Mouse (Mus musculus): ENCODE measurements around the gene Rsph1. TPM values are rescaled to one million over a fixed set of nuclear protein-coding genes. Genes with fewer than 3 reads are reported as not detected.

Rsph1 gene
- 0.72 and 1.4 TPM in 2 replicates for total RNA-seq (2015)
- 1.8 and 3.0 TPM in 2 replicates for total RNA-seq (2017)

DNA sequence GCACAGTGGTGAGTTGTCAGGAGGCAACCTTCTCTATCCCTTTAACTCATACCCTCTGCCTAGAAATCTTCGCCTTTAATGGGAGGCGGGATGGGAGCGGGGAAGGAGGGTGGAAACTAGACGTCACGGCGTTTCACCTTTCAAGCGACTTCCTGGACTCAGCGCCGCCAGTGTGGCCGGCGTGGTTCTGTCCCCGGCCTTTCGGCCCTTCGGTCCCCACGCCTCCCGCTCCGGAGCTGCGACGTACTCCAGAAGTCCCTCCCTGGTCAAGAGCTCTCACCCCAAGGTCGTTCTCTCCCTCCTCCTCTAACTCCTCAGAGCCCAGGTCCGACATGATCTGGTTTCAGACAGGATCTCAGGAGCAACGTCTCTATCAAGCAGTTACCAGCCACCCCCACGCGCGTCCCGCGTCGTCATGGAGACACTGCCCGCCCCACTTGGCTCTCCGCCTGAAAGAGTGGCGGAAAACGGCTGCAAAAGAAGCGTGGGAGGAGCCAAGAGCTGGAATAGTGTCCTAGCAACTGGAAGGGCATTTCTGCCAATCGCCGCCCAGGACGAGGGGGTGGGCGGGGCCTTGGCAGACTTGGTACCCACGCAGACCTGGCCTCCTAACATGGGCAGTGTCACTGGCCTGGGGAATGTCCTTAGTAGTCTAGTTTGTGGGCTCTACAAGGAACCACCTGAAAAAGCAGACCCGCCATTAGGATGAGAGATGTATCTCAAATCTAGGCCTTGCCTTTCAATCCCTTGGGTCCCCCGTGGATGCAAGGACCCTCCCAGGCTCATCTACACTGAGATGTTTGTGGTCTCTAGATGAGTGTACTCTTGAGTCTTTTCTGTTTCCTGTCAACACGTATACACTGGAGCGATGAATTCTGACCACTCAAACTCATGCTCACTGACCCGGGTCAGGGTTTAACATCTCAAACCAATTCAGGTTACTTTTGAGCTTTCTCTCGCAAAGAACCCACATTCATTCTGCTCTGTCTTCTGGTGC lies at the start of gene Rsph1:
Gene Rsph1, minus strand, starts transcription at position 462 of the 997 bp plus-strand sequence.
- peak; percentile 84 for ATAC-seq (replicated peaks; ENCODE audit: poor library complexity)

GRCm38 (mm10) chr17:31326220-31326852 lies 49.2 kb upstream of the Rsph1 start:
- 0 out of 2 replicates have a peak, but pooled peaks have one; percentile 33 for ATAC-seq (replicated peaks; ENCODE audit: poor library complexity)

DNA sequence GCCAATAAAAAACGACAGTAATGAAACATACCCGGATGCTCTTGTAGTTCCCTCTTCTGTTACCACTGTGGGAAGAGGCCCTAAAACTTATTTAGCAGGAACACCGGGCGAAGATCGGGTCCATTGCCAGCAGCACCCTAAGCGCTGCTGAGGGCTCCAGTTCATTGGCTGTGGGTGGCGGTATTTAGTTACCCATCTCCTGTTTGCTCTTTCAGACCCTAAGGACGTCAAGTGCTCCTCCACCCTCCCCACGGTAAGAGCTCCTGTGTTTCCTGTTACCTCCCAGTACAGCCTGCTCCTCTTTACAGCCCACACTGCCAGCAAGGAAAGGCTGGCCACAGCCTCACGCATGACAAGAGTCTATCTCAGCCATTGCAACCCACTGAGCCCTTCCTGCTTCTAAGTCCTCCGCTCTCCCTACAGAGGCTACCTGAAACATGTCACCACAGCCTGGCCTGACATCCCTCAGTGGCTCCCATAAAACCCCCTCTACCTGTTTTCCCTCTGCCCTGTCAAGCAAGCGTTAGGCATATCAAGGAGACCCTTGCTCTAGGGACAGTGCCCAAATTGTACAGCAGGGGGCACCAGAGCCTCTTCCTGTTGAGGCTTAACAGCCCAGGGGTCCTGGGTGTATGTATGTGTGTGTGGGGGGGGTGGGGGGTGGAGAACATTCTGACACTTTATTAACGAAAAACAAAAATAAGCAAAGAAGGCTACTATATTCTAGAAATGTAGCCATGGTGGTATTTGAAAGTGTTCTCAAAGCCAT lies 48.5 kb upstream of the Rsph1 start:
- peak; percentile 56; the same call in 1 of the 2 replicates for ATAC-seq (replicated peaks; ENCODE audit: poor library complexity)

- no peak for ATAC-seq (replicated peaks; ENCODE audit: poor library complexity)
These were observed 47.0 kb upstream of the Rsph1 start for GRCm38 (mm10) chr17:31324227-31324626.

DNA sequence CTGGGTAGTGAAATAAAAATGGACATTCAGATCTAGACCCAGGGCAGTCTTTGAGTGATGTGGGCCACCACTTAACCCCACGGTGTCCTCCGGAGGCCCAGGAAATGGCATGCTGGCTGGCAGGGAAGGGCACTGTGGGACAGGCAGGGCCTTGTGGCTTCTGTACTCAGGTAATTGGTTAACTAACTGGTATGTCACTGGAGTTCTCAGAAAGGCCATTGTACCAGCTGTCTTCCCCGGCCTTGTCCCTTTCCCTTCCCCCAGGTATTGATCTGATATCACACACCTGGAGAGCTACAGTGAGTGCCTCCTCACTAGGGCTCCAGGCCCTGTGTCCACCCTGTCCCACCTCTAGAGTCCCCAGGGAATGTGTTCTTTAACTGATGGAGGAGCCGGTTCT lies 46.2 kb upstream of the Rsph1 start:
- no peak for ATAC-seq (replicated peaks; ENCODE audit: poor library complexity)

- no peak for ATAC-seq (replicated peaks; ENCODE audit: poor library complexity)
These were observed 45.3 kb upstream of the Rsph1 start for GRCm38 (mm10) chr17:31322446-31322845.

DNA sequence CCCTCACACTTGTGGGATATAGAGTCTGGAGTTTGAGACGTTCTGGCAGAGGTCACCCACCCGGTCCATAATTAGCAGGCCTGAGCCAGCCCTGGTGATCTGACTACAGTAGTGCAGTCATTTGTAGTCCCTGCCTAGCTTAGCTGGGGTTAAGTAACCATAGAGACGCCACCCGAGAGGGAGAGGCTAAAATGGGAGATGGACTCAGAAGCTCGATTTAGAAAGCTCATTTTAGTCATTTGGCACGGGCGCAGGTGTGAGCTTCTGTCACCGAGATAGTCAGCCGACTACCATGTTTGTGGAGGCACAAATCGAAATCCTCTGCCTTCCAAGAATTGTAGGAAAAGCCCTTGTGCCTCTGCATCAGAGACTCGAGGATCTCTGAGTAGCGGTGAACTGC lies 44.2 kb upstream of the Rsph1 start:
- no peak for ATAC-seq (replicated peaks; ENCODE audit: poor library complexity)

DNA sequence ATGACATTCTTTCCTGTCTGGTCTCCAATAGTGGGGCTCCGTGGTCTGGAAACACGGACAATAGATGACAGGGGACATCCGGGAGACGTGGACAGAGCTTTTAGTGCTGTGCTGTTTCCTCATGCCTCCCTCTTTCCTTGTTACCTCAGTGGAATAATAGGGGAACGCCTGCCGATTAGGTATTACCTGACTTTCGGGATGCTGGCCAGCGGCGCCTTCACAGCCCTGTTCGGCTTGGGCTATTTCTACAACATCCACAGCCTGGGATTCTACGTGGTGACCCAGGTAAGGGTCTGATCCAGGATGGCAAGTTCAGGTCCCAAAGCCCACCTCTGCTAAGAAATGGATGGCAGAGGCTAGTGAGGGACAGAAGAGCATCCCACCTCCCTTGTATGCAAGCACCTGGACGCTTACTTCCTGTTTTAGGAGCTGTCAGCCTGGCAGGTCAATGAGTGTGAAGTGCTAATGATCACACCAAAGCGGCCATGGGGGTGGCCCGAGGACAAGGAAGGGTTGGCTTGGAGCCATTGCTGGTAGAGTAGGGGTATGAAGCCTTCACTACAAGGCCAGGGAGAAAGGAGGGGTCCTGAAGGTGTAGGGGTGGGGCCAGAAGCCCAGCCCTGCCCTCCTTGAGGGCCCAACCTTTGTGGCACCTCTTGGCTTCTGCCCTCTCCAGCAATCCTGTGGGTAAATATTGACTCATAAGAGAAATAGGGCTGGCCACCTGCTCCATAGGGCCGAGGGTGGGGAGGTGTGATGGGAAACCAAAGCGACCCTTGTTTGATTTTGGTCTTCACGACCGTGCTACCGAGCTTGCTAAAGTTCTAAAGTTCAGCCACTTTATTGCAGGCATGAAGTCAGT lies 42.0 kb upstream of the Rsph1 start:
- no peak for ATAC-seq (replicated peaks; ENCODE audit: poor library complexity)

DNA sequence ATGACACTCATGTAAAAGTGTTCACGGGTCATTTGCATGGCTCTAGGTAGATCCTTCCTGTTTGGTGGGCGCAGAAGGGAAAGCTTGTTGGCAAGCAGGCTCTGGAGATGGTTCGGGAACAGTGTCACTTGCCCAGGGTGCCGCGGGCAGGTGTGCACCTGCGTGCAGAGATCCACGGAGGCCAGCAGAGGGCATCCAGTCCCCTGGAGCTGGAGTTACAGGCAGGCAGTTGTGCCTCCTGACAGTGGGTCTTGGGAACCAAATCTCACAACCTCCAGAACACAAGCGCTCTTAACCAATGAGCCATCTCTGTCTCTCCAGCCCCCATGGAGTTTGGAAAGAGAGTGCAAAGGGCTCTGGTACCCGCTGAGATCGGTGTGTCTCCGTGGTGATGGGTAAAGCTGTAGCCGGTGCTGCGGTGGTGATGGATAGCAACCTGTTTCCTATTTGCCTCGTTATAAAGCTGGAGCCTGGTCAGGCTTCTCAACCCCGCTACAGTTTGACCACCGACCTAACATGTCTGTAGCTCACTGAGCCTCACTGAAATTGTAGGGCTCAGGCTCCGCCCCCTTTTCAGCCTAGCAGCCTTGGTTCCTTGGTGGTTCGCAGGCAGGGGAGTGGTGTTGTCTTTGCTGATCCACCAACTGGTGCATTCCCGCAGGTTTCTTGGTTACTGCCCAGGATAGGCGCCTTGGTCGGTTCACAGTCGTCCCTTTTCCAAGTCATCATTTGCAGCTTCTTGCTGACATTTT lies 40.5 kb upstream of the Rsph1 start:
- ATAC-seq (replicated peaks; ENCODE audit: poor library complexity): no peak

DNA sequence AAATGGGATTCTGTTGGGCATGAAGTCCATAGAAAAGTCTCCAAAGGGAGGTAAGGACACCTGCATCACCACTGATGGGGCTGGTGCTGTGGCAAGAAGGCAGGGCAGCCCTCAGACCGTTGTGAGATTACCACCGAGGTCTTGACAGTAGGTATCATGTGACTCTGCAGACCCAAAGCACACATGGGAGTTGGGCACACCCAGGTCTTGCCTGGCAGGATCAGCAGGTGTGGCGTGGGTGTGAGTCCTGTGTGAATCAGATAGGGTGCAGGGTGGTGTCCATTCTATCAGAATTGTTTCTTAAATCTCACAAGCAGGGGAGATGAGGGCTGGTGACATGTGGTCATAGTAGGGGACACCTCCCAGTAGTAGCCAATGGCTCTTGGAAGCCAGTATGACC lies 39.8 kb upstream of the Rsph1 start:
- no peak for ATAC-seq (replicated peaks; ENCODE audit: poor library complexity)

DNA sequence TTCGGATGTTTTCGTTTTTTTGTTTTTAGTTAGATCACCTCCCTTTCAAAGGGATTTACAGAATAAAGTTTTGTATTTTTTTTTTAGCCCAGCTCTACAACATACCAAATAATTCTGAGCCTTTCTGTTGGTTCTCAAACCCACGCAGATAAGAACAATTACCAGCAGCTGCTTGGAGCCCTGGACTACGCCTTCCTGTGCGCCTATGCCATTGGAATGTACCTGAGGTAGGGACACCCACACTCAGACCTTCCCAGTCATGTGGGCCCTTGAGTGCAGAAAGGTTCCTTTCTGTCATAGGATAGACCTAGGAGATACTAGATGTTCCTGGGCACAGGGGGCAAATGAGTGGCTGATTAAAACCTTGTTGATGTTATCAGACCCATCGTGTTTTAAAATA lies 38.8 kb upstream of the Rsph1 start:
- ATAC-seq (replicated peaks; ENCODE audit: poor library complexity): no peak

DNA sequence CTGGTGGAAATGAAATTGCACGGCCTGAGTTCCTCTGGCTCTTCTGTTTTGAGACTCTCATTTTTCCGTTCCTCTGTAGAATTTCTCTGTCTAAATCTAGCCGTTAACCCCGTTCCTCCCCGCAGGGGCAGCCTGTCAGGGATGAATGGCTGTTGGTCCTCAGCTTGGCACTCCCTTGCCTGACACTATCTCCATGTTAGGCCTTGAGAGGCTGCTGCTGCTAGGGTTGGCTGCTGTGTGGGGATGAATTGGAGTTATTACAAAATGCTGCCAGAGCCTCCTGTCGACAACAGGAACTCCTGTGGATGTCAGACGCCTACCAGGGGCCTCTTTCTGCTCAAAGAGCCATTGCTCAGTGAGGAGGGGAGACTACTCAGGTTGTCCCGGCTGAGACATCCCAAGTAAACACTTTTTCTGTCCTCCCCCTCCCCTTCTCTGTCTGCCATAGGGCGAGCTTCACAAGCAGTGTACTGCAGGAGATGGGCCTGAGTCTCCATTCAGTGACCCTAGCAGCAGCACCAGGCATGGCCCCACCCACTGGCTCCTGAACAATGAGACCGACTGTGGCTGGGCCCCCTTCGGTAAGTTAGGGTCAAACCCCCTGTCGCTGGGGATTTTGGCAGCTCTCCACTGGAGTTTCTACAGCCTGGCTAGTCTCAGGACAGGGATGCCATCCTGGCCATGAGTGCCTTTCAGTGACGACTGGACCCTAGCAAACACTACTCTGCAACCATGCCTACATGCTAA lies 38.0 kb upstream of the Rsph1 start:
- ATAC-seq (replicated peaks; ENCODE audit: poor library complexity): no peak

GRCm38 (mm10) chr17:31312648-31313047 lies 35.5 kb upstream of the Rsph1 start:
- no peak for ATAC-seq (replicated peaks; ENCODE audit: poor library complexity)

GRCm38 (mm10) chr17:31311047-31311446 lies 33.9 kb upstream of the Rsph1 start:
- no peak for ATAC-seq (replicated peaks; ENCODE audit: poor library complexity)

GRCm38 (mm10) chr17:31309281-31309793 lies 32.2 kb upstream of the Rsph1 start:
- no peak for ATAC-seq (replicated peaks; ENCODE audit: poor library complexity)

DNA sequence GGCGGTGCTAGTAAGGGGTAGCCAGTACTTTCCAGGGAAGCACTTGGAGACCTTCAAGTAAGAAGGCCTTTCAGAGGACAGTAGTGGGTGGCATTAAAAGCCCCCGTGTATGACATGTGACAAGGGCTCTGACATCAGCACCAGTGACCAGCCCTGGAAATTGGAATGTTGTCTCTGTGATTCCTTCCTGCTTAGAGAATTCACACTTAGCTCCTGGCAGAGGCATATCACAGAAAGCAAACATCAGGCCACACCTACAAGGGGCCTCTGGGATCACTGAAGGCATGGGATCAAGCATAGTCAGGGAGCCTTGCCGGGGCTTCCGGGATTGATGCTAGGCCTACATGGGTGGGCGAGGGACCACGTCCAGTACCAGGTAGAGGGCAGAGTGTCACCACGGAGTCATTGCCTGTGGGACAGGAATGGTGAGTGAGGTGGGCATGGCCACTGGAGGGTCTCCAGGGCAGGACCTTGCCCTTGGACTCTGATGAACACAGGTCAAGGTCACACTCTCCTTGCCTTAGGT lies 31.2 kb upstream of the Rsph1 start:
- ATAC-seq (replicated peaks; ENCODE audit: poor library complexity): no peak

DNA sequence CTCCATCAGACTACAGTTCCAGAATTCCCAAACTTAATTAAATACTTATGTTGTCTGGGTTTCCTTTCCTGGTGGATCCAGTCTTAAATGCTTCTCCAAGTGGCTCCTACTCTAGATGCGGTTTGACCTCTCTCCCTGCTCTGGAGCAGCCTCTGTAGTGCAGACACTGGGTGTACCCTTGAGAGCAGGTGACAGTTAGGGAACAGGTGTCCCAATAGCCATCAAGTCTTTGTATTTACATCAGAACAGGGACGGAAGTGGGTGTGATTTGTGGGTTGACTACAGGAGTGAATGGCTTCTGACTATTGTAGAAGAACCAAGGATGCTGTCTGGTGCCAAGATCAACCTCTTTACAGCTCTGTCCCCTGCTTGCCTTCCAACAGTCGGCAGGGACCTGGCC lies 30.6 kb upstream of the Rsph1 start:
- ATAC-seq (replicated peaks; ENCODE audit: poor library complexity): no peak

- ATAC-seq (replicated peaks; ENCODE audit: poor library complexity): 0 out of 2 replicates have a peak, but pooled peaks have one; percentile 6
These were observed 28.6 kb upstream of the Rsph1 start for GRCm38 (mm10) chr17:31305776-31306120.

All from megakaryocyte progenitor cell, adult 5-6 weeks (primary cell).